Mouse (Mus musculus): ENCODE measurements at regions not wholly inside any gene's neighbourhood (a gene's known extent, or its start where the extent isn't known, plus 50 kb on each side); places are given as distances from the start of the nearest gene placed in this dataset.

- WGBS = 26% methylated on average over 12 of the region's 12 CpGs
- ATAC-seq (ENCODE audit: insufficient number of reproducible peaks, low FRiP score, low TSS enrichment, low read depth) = no peak
- no peaks in the 10 kb centered on the region for H3K36me3 ChIP-seq
Observed at GRCm38 (mm10) chr11:63665268-63665934, 256.7 kb downstream of the Hs3st3b1 start.

GRCm38 (mm10) chr11:63670477-63670876, 251.6 kb downstream of the Hs3st3b1 start:
- H3K27ac ChIP-seq = no peak overlapping the region
- no peak overlapping the region for H3K4me2 ChIP-seq
- H3K9me3 ChIP-seq = no peaks in the 10 kb centered on the region
- 23% methylated on average over 4 of the region's 4 CpGs for WGBS
- no peak for ATAC-seq (ENCODE audit: insufficient number of reproducible peaks, low FRiP score, low TSS enrichment, low read depth)
- H3K4me1 ChIP-seq = peaks cover 4% of the 10 kb centered on the region; the same call in 1 of the 2 replicates
- no peak overlapping the region for H3K9ac ChIP-seq
- no peaks in the 10 kb centered on the region for H3K36me3 ChIP-seq
- H3K4me3 ChIP-seq = no peak overlapping the region
- peaks cover 3% of the 10 kb centered on the region; the same call in 1 of the 2 replicates for H3K27me3 ChIP-seq

More at GRCm38 (mm10) chr11:63665268-63665934, 256.7 kb downstream of the Hs3st3b1 start:
- H3K9ac ChIP-seq = no peak overlapping the region
- H3K4me1 ChIP-seq = peaks cover 4% of the 10 kb centered on the region; the same call in 1 of the 2 replicates
- no peaks in the 10 kb centered on the region for H3K9me3 ChIP-seq
- no peak overlapping the region for H3K27ac ChIP-seq
- H3K27me3 ChIP-seq = peaks cover 3% of the 10 kb centered on the region; the same call in 1 of the 2 replicates
- no peak overlapping the region for H3K4me3 ChIP-seq
- no peak overlapping the region for H3K4me2 ChIP-seq

GRCm38 (mm10) chr11:63671816-63672215, 250.3 kb downstream of the Hs3st3b1 start:
- no peak overlapping the region for H3K9ac ChIP-seq
- no peak for ATAC-seq (ENCODE audit: insufficient number of reproducible peaks, low FRiP score, low TSS enrichment, low read depth)
- no peak overlapping the region for H3K27ac ChIP-seq
- no peaks in the 10 kb centered on the region for H3K27me3 ChIP-seq
- no peak overlapping the region for H3K4me2 ChIP-seq
- no peaks in the 10 kb centered on the region for H3K36me3 ChIP-seq
- peaks cover 4% of the 10 kb centered on the region; the same call in 1 of the 2 replicates for H3K4me1 ChIP-seq
- no peaks in the 10 kb centered on the region for H3K9me3 ChIP-seq
- 45% methylated on average over 2 of the region's 2 CpGs for WGBS
- H3K4me3 ChIP-seq = no peak overlapping the region

- H3K4me3 ChIP-seq = no peak overlapping the region
- H3K27ac ChIP-seq = no peak overlapping the region
- no peaks in the 10 kb centered on the region for H3K4me1 ChIP-seq
- no peaks in the 10 kb centered on the region for H3K9me3 ChIP-seq
- ATAC-seq (ENCODE audit: insufficient number of reproducible peaks, low FRiP score, low TSS enrichment, low read depth) = no peak
- no peaks in the 10 kb centered on the region for H3K27me3 ChIP-seq
- no peak overlapping the region for H3K9ac ChIP-seq
- H3K36me3 ChIP-seq = no peaks in the 10 kb centered on the region
- 62% methylated on average over 11 of the region's 11 CpGs for WGBS
- no peak overlapping the region for H3K4me2 ChIP-seq
Observed at GRCm38 (mm10) chr11:63677921-63678320, 244.2 kb downstream of the Hs3st3b1 start.

- 75% methylated on average over 17 of the region's 17 CpGs for WGBS
- no peaks in the 10 kb centered on the region for H3K36me3 ChIP-seq
Observed at GRCm38 (mm10) chr11:63678382-63678905, 243.6 kb downstream of the Hs3st3b1 start.

GRCm38 (mm10) chr11:63679491-63679890, 242.6 kb downstream of the Hs3st3b1 start:
- Histone ChIP-seq H3K4me1 (no peaks in the 10 kb centered on the region), H3K27ac (no peak overlapping the region), H3K9ac (no peak overlapping the region), H3K4me3 (no peak overlapping the region), H3K4me2 (no peak overlapping the region), H3K9me3 (no peaks in the 10 kb centered on the region), H3K36me3 (no peaks in the 10 kb centered on the region), H3K27me3 (no peaks in the 10 kb centered on the region)
- no peak for ATAC-seq (ENCODE audit: insufficient number of reproducible peaks, low FRiP score, low TSS enrichment, low read depth)
- whole genome bisulfite sequencing = 59% methylated on average over 4 of the region's 4 CpGs

More at GRCm38 (mm10) chr11:63678382-63678905, 243.6 kb downstream of the Hs3st3b1 start:
- ATAC-seq (ENCODE audit: insufficient number of reproducible peaks, low FRiP score, low TSS enrichment, low read depth) = no peak
- H3K4me1 ChIP-seq = no peaks in the 10 kb centered on the region
- H3K27ac ChIP-seq = no peak overlapping the region
- no peak overlapping the region for H3K9ac ChIP-seq
- H3K9me3 ChIP-seq = no peaks in the 10 kb centered on the region
- no peak overlapping the region for H3K4me3 ChIP-seq
- H3K27me3 ChIP-seq = no peaks in the 10 kb centered on the region
- no peak overlapping the region for H3K4me2 ChIP-seq

GRCm38 (mm10) chr11:63684228-63684980, 237.7 kb downstream of the Hs3st3b1 start:
- H3K9me3 ChIP-seq = no peaks in the 10 kb centered on the region
- whole genome bisulfite sequencing = 39% methylated on average over 11 of the region's 11 CpGs
- H3K4me2 ChIP-seq = no peak overlapping the region
- H3K27ac ChIP-seq = no peak overlapping the region
- H3K9ac ChIP-seq = no peak overlapping the region
- no peak overlapping the region for H3K4me3 ChIP-seq
- H3K27me3 ChIP-seq = no peaks in the 10 kb centered on the region
- H3K36me3 ChIP-seq = no peaks in the 10 kb centered on the region
- no peaks in the 10 kb centered on the region for H3K4me1 ChIP-seq
- ATAC-seq (ENCODE audit: insufficient number of reproducible peaks, low FRiP score, low TSS enrichment, low read depth) = no peak

- Histone ChIP-seq H3K4me3 (no peak overlapping the region), H3K27ac (no peak overlapping the region), H3K4me2 (no peak overlapping the region), H3K27me3 (peaks cover 3% of the 10 kb centered on the region; the same call in 1 of the 2 replicates), H3K9me3 (no peaks in the 10 kb centered on the region), H3K36me3 (no peaks in the 10 kb centered on the region), H3K4me1 (no peaks in the 10 kb centered on the region), H3K9ac (no peak overlapping the region)
- ATAC-seq (ENCODE audit: insufficient number of reproducible peaks, low FRiP score, low TSS enrichment, low read depth) = no peak
- WGBS = 39% methylated on average over 4 of the region's 4 CpGs
Observed at GRCm38 (mm10) chr11:63691041-63691440, 231.0 kb downstream of the Hs3st3b1 start.

GRCm38 (mm10) chr11:63704995-63705580, 217.0 kb downstream of the Hs3st3b1 start:
- WGBS = 65% methylated on average over 12 of the region's 12 CpGs
- no peak overlapping the region for H3K4me2 ChIP-seq
- H3K36me3 ChIP-seq = no peaks in the 10 kb centered on the region
- ATAC-seq (ENCODE audit: insufficient number of reproducible peaks, low FRiP score, low TSS enrichment, low read depth) = no peak
- H3K27me3 ChIP-seq = no peaks in the 10 kb centered on the region; the same call in 1 of the 2 replicates
- peaks cover 5% of the 10 kb centered on the region; the same call in 1 of the 2 replicates for H3K4me1 ChIP-seq
- H3K9ac ChIP-seq = no peak overlapping the region
- H3K9me3 ChIP-seq = no peaks in the 10 kb centered on the region
- no peak overlapping the region for H3K4me3 ChIP-seq
- no peak overlapping the region for H3K27ac ChIP-seq

GRCm38 (mm10) chr11:63706057-63706456, 216.0 kb downstream of the Hs3st3b1 start:
- no peak overlapping the region for H3K27ac ChIP-seq
- peaks cover 5% of the 10 kb centered on the region; the same call in 1 of the 2 replicates for H3K4me1 ChIP-seq
- no peak overlapping the region for H3K4me3 ChIP-seq
- H3K4me2 ChIP-seq = no peak overlapping the region
- no peaks in the 10 kb centered on the region; the same call in 1 of the 2 replicates for H3K27me3 ChIP-seq
- H3K36me3 ChIP-seq = no peaks in the 10 kb centered on the region
- H3K9ac ChIP-seq = no peak overlapping the region
- WGBS = 78% methylated on average over 8 of the region's 8 CpGs
- no peak for ATAC-seq (ENCODE audit: insufficient number of reproducible peaks, low FRiP score, low TSS enrichment, low read depth)
- no peaks in the 10 kb centered on the region for H3K9me3 ChIP-seq

GRCm38 (mm10) chr11:63707093-63707492, 215.0 kb downstream of the Hs3st3b1 start:
- WGBS = 46% methylated on average over 5 of the region's 5 CpGs
- H3K4me3 ChIP-seq = no peak overlapping the region

More at GRCm38 (mm10) chr11:63707093-63707492, 215.0 kb downstream of the Hs3st3b1 start:
- Histone ChIP-seq H3K36me3 (no peaks in the 10 kb centered on the region), H3K27me3 (no peaks in the 10 kb centered on the region; the same call in 1 of the 2 replicates), H3K9ac (no peak overlapping the region), H3K4me1 (peaks cover 5% of the 10 kb centered on the region; the same call in 1 of the 2 replicates), H3K9me3 (no peaks in the 10 kb centered on the region), H3K4me2 (no peak overlapping the region), H3K27ac (no peak overlapping the region)
- ATAC-seq (ENCODE audit: insufficient number of reproducible peaks, low FRiP score, low TSS enrichment, low read depth) = no peak

Measured in limb, embryonic 15.5 days (tissue).